Mouse (Mus musculus): ENCODE measurements at regions not wholly inside any gene's neighbourhood (a gene's known extent, or its start where the extent isn't known, plus 50 kb on each side); places are given as distances from the start of the nearest gene placed in this dataset.
"Not testable (repeated sequence)": the region's sequence is repeated elsewhere in the genome, so short reads cannot be mapped to it uniquely, and the experiment has no call there.

GRCm38 (mm10) chr17:13465822-13466221, 111.5 kb downstream of the Tcp10c start:
- H3K36me3 ChIP-seq (ENCODE audit: insufficient read depth, low read length); H3K9me3 ChIP-seq (replicated peaks; ENCODE audit: low read length); H3K4me2 ChIP-seq (ENCODE audit: low read length); H3K27me3 ChIP-seq (ENCODE audit: insufficient read depth, low read length); H3K4me1 ChIP-seq (replicated peaks; ENCODE audit: insufficient read depth, low read length); H3K9ac ChIP-seq (ENCODE audit: low read depth, low read length); ATAC-seq (replicated peaks; ENCODE audit: low FRiP score, low read depth); H3K27ac ChIP-seq; H3K4me3 ChIP-seq (replicated peaks; ENCODE audit: low read depth, low read length); DNase-seq (ENCODE audit: low spot score): not testable (repeated sequence)
- WGBS: 34% methylated on average over 4 of the region's 5 CpGs

GRCm38 (mm10) chr17:13469867-13470380, 115.6 kb downstream of the Tcp10c start:
- not testable (repeated sequence) for H3K9me3 ChIP-seq (replicated peaks; ENCODE audit: low read length); H3K4me1 ChIP-seq (replicated peaks; ENCODE audit: insufficient read depth, low read length); DNase-seq (ENCODE audit: low spot score); H3K4me2 ChIP-seq (ENCODE audit: low read length); H3K4me3 ChIP-seq (replicated peaks; ENCODE audit: low read depth, low read length); H3K27ac ChIP-seq; H3K27me3 ChIP-seq (ENCODE audit: insufficient read depth, low read length); ATAC-seq (replicated peaks; ENCODE audit: low FRiP score, low read depth); H3K36me3 ChIP-seq (ENCODE audit: insufficient read depth, low read length); H3K9ac ChIP-seq (ENCODE audit: low read depth, low read length)
- WGBS: 81% methylated on average over 8 of the region's 8 CpGs

- Histone ChIP-seq H3K4me2 (ENCODE audit: low read length) (no peak overlapping the region), H3K27me3 (ENCODE audit: insufficient read depth, low read length) (no peaks in the 10 kb centered on the region), H3K36me3 (ENCODE audit: insufficient read depth, low read length) (no peaks in the 10 kb centered on the region), H3K9me3 (replicated peaks; ENCODE audit: low read length) (no peaks in the 10 kb centered on the region), H3K27ac (no peak overlapping the region), H3K4me3 (replicated peaks; ENCODE audit: low read depth, low read length) (no peak overlapping the region), H3K4me1 (replicated peaks; ENCODE audit: insufficient read depth, low read length) (no peaks in the 10 kb centered on the region), H3K9ac (ENCODE audit: low read depth, low read length) (no peak overlapping the region)
- DNase-seq (ENCODE audit: low spot score) (peak; percentile 87), ATAC-seq (replicated peaks; ENCODE audit: low FRiP score, low read depth) (no peak)
- WGBS: 17% methylated on average over 7 of the region's 7 CpGs
- peak; percentile 92 for TF ChIP-seq CTCF (IDR thresholded peaks at IDR 0.05; ENCODE audit: low read depth)
These were observed 118.2 kb downstream of the Tcp10c start for GRCm38 (mm10) chr17:13472460-13473062.

- Histone ChIP-seq H3K4me2 (ENCODE audit: low read length) (no peak overlapping the region), H3K9ac (ENCODE audit: low read depth, low read length) (no peak overlapping the region), H3K27me3 (ENCODE audit: insufficient read depth, low read length) (no peaks in the 10 kb centered on the region), H3K4me3 (replicated peaks; ENCODE audit: low read depth, low read length) (no peak overlapping the region), H3K27ac (no peak overlapping the region), H3K36me3 (ENCODE audit: insufficient read depth, low read length) (no peaks in the 10 kb centered on the region), H3K9me3 (replicated peaks; ENCODE audit: low read length) (no peaks in the 10 kb centered on the region), H3K4me1 (replicated peaks; ENCODE audit: insufficient read depth, low read length) (no peaks in the 10 kb centered on the region)
- 61% methylated on average over 14 of the region's 14 CpGs for WGBS
- no peak for TF ChIP-seq CTCF (IDR thresholded peaks at IDR 0.05; ENCODE audit: low read depth)
- DNase-seq (ENCODE audit: low spot score) (no peak), ATAC-seq (replicated peaks; ENCODE audit: low FRiP score, low read depth) (peak; percentile 34; the same call in 1 of the 2 replicates)
These were observed 120.1 kb downstream of the Tcp10c start for GRCm38 (mm10) chr17:13474310-13475094.

- Histone ChIP-seq H3K4me3 (replicated peaks; ENCODE audit: low read depth, low read length) (no peak overlapping the region), H3K9me3 (replicated peaks; ENCODE audit: low read length) (no peaks in the 10 kb centered on the region), H3K4me2 (ENCODE audit: low read length) (no peak overlapping the region), H3K27me3 (ENCODE audit: insufficient read depth, low read length) (no peaks in the 10 kb centered on the region), H3K36me3 (ENCODE audit: insufficient read depth, low read length) (no peaks in the 10 kb centered on the region), H3K27ac (no peak overlapping the region), H3K9ac (ENCODE audit: low read depth, low read length) (no peak overlapping the region), H3K4me1 (replicated peaks; ENCODE audit: insufficient read depth, low read length) (no peaks in the 10 kb centered on the region)
- DNase-seq (ENCODE audit: low spot score) (no peak), ATAC-seq (replicated peaks; ENCODE audit: low FRiP score, low read depth) (no peak)
- WGBS: 31% methylated on average over 5 of the region's 5 CpGs
- no peak for TF ChIP-seq CTCF (IDR thresholded peaks at IDR 0.05; ENCODE audit: low read depth)
These were observed 124.6 kb downstream of the Tcp10c start for GRCm38 (mm10) chr17:13478866-13479571.

- DNase-seq (ENCODE audit: low spot score) (peak; percentile 46), ATAC-seq (replicated peaks; ENCODE audit: low FRiP score, low read depth) (no peak)
- Histone ChIP-seq H3K9ac (ENCODE audit: low read depth, low read length) (no peak overlapping the region), H3K36me3 (ENCODE audit: insufficient read depth, low read length) (no peaks in the 10 kb centered on the region), H3K4me1 (replicated peaks; ENCODE audit: insufficient read depth, low read length) (no peaks in the 10 kb centered on the region), H3K9me3 (replicated peaks; ENCODE audit: low read length) (no peaks in the 10 kb centered on the region), H3K27ac (no peak overlapping the region), H3K4me3 (replicated peaks; ENCODE audit: low read depth, low read length) (no peak overlapping the region), H3K4me2 (ENCODE audit: low read length) (no peak overlapping the region), H3K27me3 (ENCODE audit: insufficient read depth, low read length) (no peaks in the 10 kb centered on the region)
- TF ChIP-seq CTCF (IDR thresholded peaks at IDR 0.05; ENCODE audit: low read depth): no peak
- WGBS: 22% methylated on average over 11 of the region's 12 CpGs
These were observed 125.2 kb downstream of the Tcp10c start for GRCm38 (mm10) chr17:13479572-13480063.
